Mouse (Mus musculus): ENCODE results near the gene Tas1r1. TPM values are rescaled to one million over a fixed set of nuclear protein-coding genes. Genes with fewer than 3 reads are reported as not detected.

Gene Tas1r1
- polyA plus RNA-seq, 1 experiment from 2014 or later, result 0.07 TPM

GRCm38 (mm10) chr4:151996951-151997222, 41.5 kb downstream of the Tas1r1 start:
- Histone ChIP-seq H3K4me2 (peak overlapping the region; percentile 100), H3K9me3 (replicated peaks) (no peaks in the 10 kb centered on the region), H3K36me3 (replicated peaks) (peaks cover 9% of the 10 kb centered on the region), H3K4me3 (replicated peaks) (peak overlapping the region; percentile 93), H3K27ac (replicated peaks) (peak overlapping the region; percentile 96), H3K9ac (peak overlapping the region; percentile 94), H3K27me3 (peaks cover 35% of the 10 kb centered on the region), H3K4me1 (replicated peaks) (peaks cover 42% of the 10 kb centered on the region)
- no peak for ATAC-seq (ENCODE audit: insufficient read depth)
- WGBS (ENCODE audit: insufficient replicate concordance), result 3% methylated on average over 13 of the region's 13 CpGs

GRCm38 (mm10) chr4:151996173-151996950, 42.0 kb downstream of the Tas1r1 start, which contains the start of gene Phf13:
Gene Phf13, minus strand, starts transcription at chr4:151996258.
- Histone ChIP-seq H3K27ac (replicated peaks) (peak within 1 kb of the TSS; percentile 96), H3K36me3 (replicated peaks) (peaks cover 14% of the 10 kb centered on the region), H3K4me1 (replicated peaks) (peaks cover 42% of the 10 kb centered on the region), H3K9ac (peak within 1 kb of the TSS; percentile 94), H3K4me3 (replicated peaks) (peak within 1 kb of the TSS; percentile 93), H3K9me3 (replicated peaks) (no peaks in the 10 kb centered on the region), H3K4me2 (peak within 1 kb of the TSS; percentile 100), H3K27me3 (peaks cover 35% of the 10 kb centered on the region)
- peak; percentile 95 for ATAC-seq (ENCODE audit: insufficient read depth)
- under 1% methylated on average over 93 of the region's 94 CpGs for WGBS (ENCODE audit: insufficient replicate concordance)

GRCm38 (mm10) chr4:151995371-151996172, 42.8 kb downstream of the Tas1r1 start:
- peaks cover 22% of the 10 kb centered on the region for H3K36me3 ChIP-seq (replicated peaks)
- H3K4me2 ChIP-seq, result peak overlapping the region; percentile 100
- ATAC-seq (ENCODE audit: insufficient read depth), result peak; percentile 1; the same call in 1 of the 2 replicates
- peak overlapping the region; percentile 93 for H3K4me3 ChIP-seq (replicated peaks)
- peak overlapping the region; percentile 81 for H3K27ac ChIP-seq (replicated peaks)
- H3K9ac ChIP-seq, result peak overlapping the region; percentile 93
- H3K4me1 ChIP-seq (replicated peaks), result peaks cover 42% of the 10 kb centered on the region
- no peaks in the 10 kb centered on the region for H3K9me3 ChIP-seq (replicated peaks)
- WGBS (ENCODE audit: insufficient replicate concordance), result under 1% methylated on average over 82 of the region's 111 CpGs
- H3K27me3 ChIP-seq, result peaks cover 35% of the 10 kb centered on the region

GRCm38 (mm10) chr4:151994228-151995171, 43.9 kb downstream of the Tas1r1 start:
- WGBS (ENCODE audit: insufficient replicate concordance), result 2% methylated on average over 60 of the region's 61 CpGs
- peak overlapping the region; percentile 45; the same call in 1 of the 2 replicates for H3K27ac ChIP-seq (replicated peaks)
- no peak for ATAC-seq (ENCODE audit: insufficient read depth)

GRCm38 (mm10) chr4:151993035-151993434, 45.3 kb downstream of the Tas1r1 start:
- no peak overlapping the region for H3K27ac ChIP-seq (replicated peaks)
- H3K9me3 ChIP-seq (replicated peaks), result no peaks in the 10 kb centered on the region
- H3K4me1 ChIP-seq (replicated peaks), result peaks cover 53% of the 10 kb centered on the region
- H3K4me3 ChIP-seq (replicated peaks), result no peak overlapping the region
- H3K4me2 ChIP-seq, result no peak overlapping the region
- 74% methylated on average over 6 of the region's 6 CpGs for WGBS (ENCODE audit: insufficient replicate concordance)
- H3K27me3 ChIP-seq, result peaks cover 35% of the 10 kb centered on the region
- peaks cover 29% of the 10 kb centered on the region for H3K36me3 ChIP-seq (replicated peaks)
- H3K9ac ChIP-seq, result no peak overlapping the region
- no peak for ATAC-seq (ENCODE audit: insufficient read depth)

More at GRCm38 (mm10) chr4:151994228-151995171, 43.9 kb downstream of the Tas1r1 start:
- Histone ChIP-seq H3K4me2 (peak overlapping the region; percentile 100), H3K4me3 (replicated peaks) (peak overlapping the region; percentile 93), H3K9me3 (replicated peaks) (no peaks in the 10 kb centered on the region), H3K36me3 (replicated peaks) (peaks cover 29% of the 10 kb centered on the region), H3K27me3 (peaks cover 35% of the 10 kb centered on the region), H3K4me1 (replicated peaks) (peaks cover 42% of the 10 kb centered on the region), H3K9ac (peak overlapping the region; percentile 93)

GRCm38 (mm10) chr4:151992091-151992490, 46.3 kb downstream of the Tas1r1 start:
- no peak overlapping the region for H3K4me3 ChIP-seq (replicated peaks)
- peaks cover 35% of the 10 kb centered on the region for H3K27me3 ChIP-seq
- H3K4me2 ChIP-seq, result no peak overlapping the region
- ATAC-seq (ENCODE audit: insufficient read depth), result no peak
- H3K9ac ChIP-seq, result no peak overlapping the region
- 82% methylated on average over 9 of the region's 9 CpGs for WGBS (ENCODE audit: insufficient replicate concordance)
- peaks cover 53% of the 10 kb centered on the region for H3K4me1 ChIP-seq (replicated peaks)
- H3K9me3 ChIP-seq (replicated peaks), result no peaks in the 10 kb centered on the region
- H3K27ac ChIP-seq (replicated peaks), result no peak overlapping the region
- H3K36me3 ChIP-seq (replicated peaks), result peaks cover 29% of the 10 kb centered on the region

GRCm38 (mm10) chr4:151989110-151989488, 49.3 kb downstream of the Tas1r1 start:
- Histone ChIP-seq H3K9ac (peak overlapping the region; percentile 86), H3K4me2 (peak overlapping the region; percentile 96), H3K4me3 (replicated peaks) (peak overlapping the region; percentile 90), H3K9me3 (replicated peaks) (no peaks in the 10 kb centered on the region), H3K36me3 (replicated peaks) (peaks cover 29% of the 10 kb centered on the region), H3K27ac (replicated peaks) (peak overlapping the region; percentile 72; the same call in 1 of the 2 replicates), H3K27me3 (peaks cover 25% of the 10 kb centered on the region), H3K4me1 (replicated peaks) (peaks cover 45% of the 10 kb centered on the region)
- ATAC-seq (ENCODE audit: insufficient read depth), result 0 out of 2 replicates have a peak, but pooled peaks have one; percentile 2
- 46% methylated on average over 6 of the region's 6 CpGs for WGBS (ENCODE audit: insufficient replicate concordance)

GRCm38 (mm10) chr4:151988342-151989109, 49.8 kb downstream of the Tas1r1 start, which contains the start of gene Thap3:
Gene Thap3, minus strand, starts transcription at chr4:151988997.
- Histone ChIP-seq H3K27me3 (peaks cover 19% of the 10 kb centered on the region), H3K27ac (replicated peaks) (peak within 1 kb of the TSS; percentile 72), H3K9ac (peak within 1 kb of the TSS; percentile 86), H3K4me2 (peak within 1 kb of the TSS; percentile 96), H3K36me3 (replicated peaks) (peaks cover 29% of the 10 kb centered on the region), H3K4me1 (replicated peaks) (peaks cover 43% of the 10 kb centered on the region), H3K4me3 (replicated peaks) (peak within 1 kb of the TSS; percentile 90), H3K9me3 (replicated peaks) (no peaks in the 10 kb centered on the region)
- peak; percentile 73 for ATAC-seq (ENCODE audit: insufficient read depth)
- 1% methylated on average over 54 of the region's 54 CpGs for WGBS (ENCODE audit: insufficient replicate concordance)

- H3K27ac ChIP-seq (replicated peaks), result peak overlapping the region; percentile 72; the same call in 1 of the 2 replicates
- H3K9me3 ChIP-seq (replicated peaks), result no peaks in the 10 kb centered on the region
- peak overlapping the region; percentile 86 for H3K9ac ChIP-seq
- no peak for ATAC-seq (ENCODE audit: insufficient read depth)
- peak overlapping the region; percentile 90 for H3K4me3 ChIP-seq (replicated peaks)
- H3K4me2 ChIP-seq, result peak overlapping the region; percentile 96
- H3K36me3 ChIP-seq (replicated peaks), result peaks cover 29% of the 10 kb centered on the region
- WGBS (ENCODE audit: insufficient replicate concordance), result 20% methylated on average over 10 of the region's 10 CpGs
- H3K4me1 ChIP-seq (replicated peaks), result peaks cover 45% of the 10 kb centered on the region
- H3K27me3 ChIP-seq, result peaks cover 14% of the 10 kb centered on the region
Measured at GRCm38 (mm10) chr4:151988014-151988341, 50.4 kb downstream of the Tas1r1 start.

GRCm38 (mm10) chr4:151986650-151987049, 51.7 kb downstream of the Tas1r1 start:
- peaks cover 23% of the 10 kb centered on the region for H3K36me3 ChIP-seq (replicated peaks)
- H3K27ac ChIP-seq (replicated peaks), result no peak overlapping the region
- no peak overlapping the region for H3K4me2 ChIP-seq
- peaks cover 4% of the 10 kb centered on the region; the same call in 1 of the 2 replicates for H3K27me3 ChIP-seq
- peaks cover 52% of the 10 kb centered on the region for H3K4me1 ChIP-seq (replicated peaks)
- no peak overlapping the region for H3K9ac ChIP-seq
- no peak overlapping the region for H3K4me3 ChIP-seq (replicated peaks)
- ATAC-seq (ENCODE audit: insufficient read depth), result no peak
- WGBS (ENCODE audit: insufficient replicate concordance), result 71% methylated on average over 8 of the region's 8 CpGs
- H3K9me3 ChIP-seq (replicated peaks), result no peaks in the 10 kb centered on the region

Measured in liver, embryonic 15.5 days (tissue).